Mouse (Mus musculus) small intestine, adult 2 months (tissue): ENCODE measurements around the gene Mup6.
"Not testable (repeated sequence)": the region's sequence is repeated elsewhere in the genome, so short reads cannot be mapped to it uniquely, and the experiment has no call there.

ENCODE experiments used
- CTCF ChIP-seq: fragments of 200-500 bp; IDR thresholded peaks from 2 replicates; pipeline ENCODE4 v1.5.1; 2012; ENCODE audit warnings: low read depth, mild to moderate bottlenecking, control low read depth, inconsistent platforms, low read length, moderate library complexity, mixed read lengths; ENCODE audit not compliant: insufficient replicate concordance, insufficient read length; ENCODE audit errors: extremely low read depth
- POLR2A ChIP-seq: fragments of 200-500 bp; IDR thresholded peaks from 2 replicates; pipeline ENCODE4 v1.6.1; 2012; ENCODE audit warnings: low read depth, mild to moderate bottlenecking, control low read depth, inconsistent platforms, low read length, moderate library complexity

DNA sequence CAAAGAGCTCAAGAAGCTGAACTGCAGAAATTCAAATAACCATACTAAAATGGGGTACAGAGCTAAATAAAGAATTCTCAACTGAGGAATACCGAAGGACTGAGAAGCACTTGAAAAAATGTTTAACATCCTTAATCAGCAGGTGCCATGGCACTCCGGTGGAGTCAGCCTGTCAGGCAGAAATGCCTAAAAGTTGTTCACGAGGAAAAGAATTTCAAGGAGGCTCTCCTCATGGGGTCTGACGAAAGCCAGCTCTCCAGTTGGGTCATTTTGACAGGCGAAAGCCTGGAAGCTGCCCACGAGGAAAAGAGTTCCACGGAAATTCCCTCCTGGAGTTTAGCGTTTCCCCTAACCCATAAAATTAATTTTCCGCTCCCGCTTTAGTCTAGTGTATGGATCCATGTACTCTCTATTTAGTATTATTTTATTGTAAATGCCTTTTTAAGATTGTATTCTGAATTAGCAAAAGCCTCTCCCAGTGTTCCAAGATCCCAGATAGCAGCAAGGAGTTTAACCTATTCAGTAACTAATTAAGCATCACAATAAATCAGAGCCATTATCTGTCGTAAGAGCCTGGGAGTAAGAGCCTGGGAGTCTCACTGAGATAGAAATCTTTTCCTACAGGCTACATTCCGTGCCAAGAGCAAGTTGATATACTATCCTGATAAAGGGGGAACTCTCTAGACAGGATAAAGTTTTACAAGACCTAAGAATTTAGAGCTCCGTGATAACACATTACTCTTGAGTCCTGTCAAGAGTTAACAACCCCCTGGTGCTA is 65.4 kb downstream of the Mup6 start:
- not testable (repeated sequence) for TF ChIP-seq CTCF, POLR2A
